Mouse (Mus musculus) MEL (cell line): ENCODE measurements around the gene Tom1l2. TPM values are rescaled to one million over a fixed set of nuclear protein-coding genes. Genes with fewer than 3 reads are reported as not detected.

Source experiments
- DNase-seq: peaks from one replicate; pipeline ENCODE4 v3.0.0; 2011; ENCODE audit warnings: low read depth, low spot score
- H3K27ac ChIP-seq: 2 replicates; pipeline ENCODE4 v1.5.1; 2012; ENCODE audit warnings: low read depth, mild to moderate bottlenecking, control low read depth, low read length, moderate library complexity; ENCODE audit not compliant: control insufficient read depth
- H3K27me3 ChIP-seq, 2 experiments: fragments of 150-350 bp in 1 of 2; sonication (generic) in 1 of 2; 2 replicates each; pipeline ENCODE4 v1.6.1; 2012; ENCODE audit warnings: low read length in 2 of 2, mild to moderate bottlenecking in 2 of 2, improper control_type of control experiment in 1 of 2, moderate library complexity in 1 of 2; ENCODE audit not compliant: insufficient read depth in 2 of 2, control insufficient read depth in 1 of 2
- H3K36me3 ChIP-seq, 2 experiments: 2 replicates each; pipeline ENCODE4 v1.6.1; 2012 to 2014; ENCODE audit warnings: low read length in 2 of 2, improper control_type of control experiment in 1 of 2, inconsistent platforms in 1 of 2, mild to moderate bottlenecking in 1 of 2; ENCODE audit not compliant: insufficient read depth in 2 of 2, control insufficient read depth in 1 of 2
- H3K4me1 ChIP-seq, 2 experiments: fragments of 150-350 bp in 1 of 2; sonication (generic) in 1 of 2; 2 replicates each; pipeline ENCODE4 v1.6.1; 2012; ENCODE audit warnings: low read length in 2 of 2, improper control_type of control experiment in 1 of 2, mild to moderate bottlenecking in 1 of 2; ENCODE audit not compliant: insufficient read depth in 2 of 2, control insufficient read depth in 1 of 2
- H3K4me3 ChIP-seq, 2 experiments: fragments of 150-350 bp in 1 of 2; sonication (generic) in 1 of 2; 2 replicates each; pipeline ENCODE4 v1.5.1; 2012; ENCODE audit warnings: low read depth in 2 of 2, low read length in 2 of 2, mild to moderate bottlenecking in 2 of 2, moderate library complexity in 2 of 2, control low read depth in 1 of 2, improper control_type of control experiment in 1 of 2; ENCODE audit not compliant: control insufficient read depth in 1 of 2, insufficient read depth in 1 of 2
- H3K79me2 ChIP-seq: 2 replicates; pipeline ENCODE4 v1.6.1; 2012; ENCODE audit warnings: mild to moderate bottlenecking, low read length, moderate library complexity; ENCODE audit not compliant: control insufficient read depth, poor library complexity, insufficient read depth
- H3K9ac ChIP-seq: 2 replicates; pipeline ENCODE4 v1.6.1; 2012; ENCODE audit warnings: low read depth, mild to moderate bottlenecking, control low read depth, low read length, moderate library complexity; ENCODE audit not compliant: control insufficient read depth, poor library complexity, severe bottlenecking
- H3K9me3 ChIP-seq: fragments of 150-350 bp; sonication (generic); replicated peaks from 2 replicates; pipeline ENCODE4 v1.6.1; 2012; ENCODE audit warnings: mild to moderate bottlenecking, low read length, improper control_type of control experiment, moderate library complexity; ENCODE audit not compliant: insufficient read depth
- BHLHE40 ChIP-seq: IDR thresholded peaks from 2 replicates; pipeline ENCODE4 v1.6.1; 2012; ENCODE audit warnings: low read depth, mild to moderate bottlenecking, inconsistent platforms, low read length, improper control_type of control experiment, borderline replicate concordance
- CHD1 ChIP-seq: IDR thresholded peaks from 2 replicates; pipeline ENCODE4 v1.6.1; 2012; ENCODE audit warnings: low read depth, mild to moderate bottlenecking, inconsistent platforms, low read length, improper control_type of control experiment
- CHD2 ChIP-seq: IDR thresholded peaks from 2 replicates; pipeline ENCODE4 v1.6.1; 2011; ENCODE audit warnings: low read length, improper control_type of control experiment
- CTCF ChIP-seq, 3 experiments: IDR thresholded peaks in 2 of 3; conservative IDR thresholded peaks in 1 of 3; 2 replicates each; pipeline ENCODE4 v1.5.1; 2011 to 2012; ENCODE audit warnings: low read length in 3 of 3, low read depth in 2 of 3, mild to moderate bottlenecking in 2 of 3, improper control_type of control experiment in 1 of 3, inconsistent platforms in 1 of 3, mixed read lengths in 1 of 3, moderate library complexity in 1 of 3; ENCODE audit not compliant: control insufficient read depth in 1 of 3, insufficient read depth in 1 of 3, poor library complexity in 1 of 3, severe bottlenecking in 1 of 3
- E2F4 ChIP-seq: IDR thresholded peaks from 2 replicates; pipeline ENCODE4 v1.6.1; 2011; ENCODE audit warnings: low read depth, low read length, improper control_type of control experiment, borderline replicate concordance
- ELF1 ChIP-seq: IDR thresholded peaks from 2 replicates; pipeline ENCODE4 v1.6.1; 2014; ENCODE audit warnings: low read depth, mild to moderate bottlenecking, inconsistent platforms, low read length, improper control_type of control experiment, moderate library complexity
- EP300 ChIP-seq, 2 experiments: IDR thresholded peaks; 2 replicates each; pipeline ENCODE4 v1.6.1; 2011; ENCODE audit warnings: improper control_type of control experiment in 2 of 2, low read length in 2 of 2, low read depth in 1 of 2, mild to moderate bottlenecking in 1 of 2
- ETS1 ChIP-seq: IDR thresholded peaks from 2 replicates; pipeline ENCODE4 v1.6.1; 2012; ENCODE audit warnings: low read depth, mild to moderate bottlenecking, inconsistent platforms, low read length, improper control_type of control experiment, moderate library complexity
- GABPA ChIP-seq: IDR thresholded peaks from 2 replicates; pipeline ENCODE4 v1.6.1; 2012; ENCODE audit warnings: low read depth, mild to moderate bottlenecking, inconsistent platforms, low read length, improper control_type of control experiment, moderate library complexity
- GATA1 ChIP-seq: IDR thresholded peaks from 2 replicates; pipeline ENCODE4 v1.6.1; 2011; ENCODE audit warnings: low read depth, low read length, improper control_type of control experiment
- HCFC1 ChIP-seq: IDR thresholded peaks from 2 replicates; pipeline ENCODE4 v1.6.1; 2012; ENCODE audit warnings: low read depth, mild to moderate bottlenecking, inconsistent platforms, low read length, improper control_type of control experiment, moderate library complexity
- JUND ChIP-seq: IDR thresholded peaks from 2 replicates; pipeline ENCODE4 v1.6.1; 2011; ENCODE audit warnings: low read depth, mild to moderate bottlenecking, improper control_type of control experiment, low read length
- KAT2A ChIP-seq: conservative IDR thresholded peaks from 2 replicates; pipeline ENCODE4 v1.6.1; 2012; ENCODE audit warnings: low read depth, low read length, improper control_type of control experiment, inconsistent platforms
- MAFK ChIP-seq: IDR thresholded peaks from 2 replicates; pipeline ENCODE4 v1.6.1; 2011; ENCODE audit warnings: low read depth, mild to moderate bottlenecking, low read length, improper control_type of control experiment, borderline replicate concordance
- MAZ ChIP-seq: IDR thresholded peaks from 2 replicates; pipeline ENCODE4 v1.6.1; 2012; ENCODE audit warnings: low read depth, mild to moderate bottlenecking, inconsistent platforms, low read length, improper control_type of control experiment
- MEF2A ChIP-seq: IDR thresholded peaks from 2 replicates; pipeline ENCODE4 v1.6.1; 2014; ENCODE audit warnings: low read depth, mild to moderate bottlenecking, inconsistent platforms, low read length, improper control_type of control experiment; ENCODE audit not compliant: poor library complexity, insufficient replicate concordance, severe bottlenecking; ENCODE audit errors: extremely low read depth
- MXI1 ChIP-seq: IDR thresholded peaks from 2 replicates; pipeline ENCODE4 v1.6.1; 2011; ENCODE audit warnings: mild to moderate bottlenecking, low read depth, low read length, improper control_type of control experiment
- MYB ChIP-seq: IDR thresholded peaks from 2 replicates; pipeline ENCODE4 v1.6.1; 2011; ENCODE audit warnings: mild to moderate bottlenecking, low read depth, low read length, improper control_type of control experiment
- MYC ChIP-seq: IDR thresholded peaks from 2 replicates; pipeline ENCODE4 v1.6.1; 2011; ENCODE audit warnings: low read depth, mild to moderate bottlenecking, low read length, improper control_type of control experiment, moderate library complexity
- NELFE ChIP-seq: IDR thresholded peaks from 2 replicates; pipeline ENCODE4 v1.6.1; 2011; ENCODE audit warnings: low read depth, low read length, improper control_type of control experiment
- NRF1 ChIP-seq: IDR thresholded peaks from 2 replicates; pipeline ENCODE4 v1.6.1; 2014; ENCODE audit warnings: low read depth, mild to moderate bottlenecking, inconsistent platforms, low read length, improper control_type of control experiment, moderate library complexity; ENCODE audit not compliant: poor library complexity, insufficient read depth, severe bottlenecking
- POLR2A ChIP-seq, 2 experiments: IDR thresholded peaks; 2 replicates each; pipeline ENCODE4 v1.6.1; 2011 to 2012; ENCODE audit warnings: low read length in 2 of 2, mild to moderate bottlenecking in 2 of 2, control low read depth in 1 of 2, improper control_type of control experiment in 1 of 2, low read depth in 1 of 2, moderate library complexity in 1 of 2; ENCODE audit not compliant: control insufficient read depth in 1 of 2, insufficient read depth in 1 of 2, poor library complexity in 1 of 2
- POLR2AphosphoS2 ChIP-seq: IDR thresholded peaks from 2 replicates; pipeline ENCODE4 v1.6.1; 2011; ENCODE audit warnings: low read length, improper control_type of control experiment
- RAD21 ChIP-seq: IDR thresholded peaks from 2 replicates; pipeline ENCODE4 v1.6.1; 2011; ENCODE audit warnings: mild to moderate bottlenecking, low read depth, low read length, improper control_type of control experiment
- RCOR1 ChIP-seq: IDR thresholded peaks from 2 replicates; pipeline ENCODE4 v1.6.1; 2012; ENCODE audit warnings: low read depth, mild to moderate bottlenecking, inconsistent platforms, low read length, improper control_type of control experiment
- SIN3A ChIP-seq: IDR thresholded peaks from 2 replicates; pipeline ENCODE4 v1.6.1; 2012; ENCODE audit warnings: low read length, improper control_type of control experiment, inconsistent platforms
- SMC3 ChIP-seq: IDR thresholded peaks from 2 replicates; pipeline ENCODE4 v1.6.1; 2011; ENCODE audit warnings: low read depth, low read length, improper control_type of control experiment
- TAL1 ChIP-seq: IDR thresholded peaks from 2 replicates; pipeline ENCODE4 v1.6.1; 2012; ENCODE audit warnings: mild to moderate bottlenecking, inconsistent platforms, low read length, moderate library complexity, mixed read lengths
- TBP ChIP-seq: IDR thresholded peaks from 2 replicates; pipeline ENCODE4 v1.8.0; 2011; ENCODE audit warnings: low read depth, low read length, improper control_type of control experiment
- USF1 ChIP-seq: IDR thresholded peaks from 2 replicates; pipeline ENCODE4 v1.6.1; 2014; ENCODE audit warnings: low read depth, mild to moderate bottlenecking, inconsistent platforms, low read length, improper control_type of control experiment, moderate library complexity
- USF2 ChIP-seq, 2 experiments: IDR thresholded peaks; 2 replicates each; pipeline ENCODE4 v1.6.1; 2011 to 2012; ENCODE audit warnings: improper control_type of control experiment in 2 of 2, low read length in 2 of 2, borderline replicate concordance in 1 of 2, inconsistent platforms in 1 of 2, low read depth in 1 of 2, mild to moderate bottlenecking in 1 of 2; ENCODE audit not compliant: insufficient read depth in 1 of 2
- ZKSCAN1 ChIP-seq: IDR thresholded peaks from 2 replicates; pipeline ENCODE4 v1.6.1; 2012; ENCODE audit warnings: low read depth, mild to moderate bottlenecking, inconsistent platforms, low read length, improper control_type of control experiment, moderate library complexity
- ZMIZ1 ChIP-seq: IDR thresholded peaks from 2 replicates; pipeline ENCODE4 v1.6.1; 2012; ENCODE audit warnings: low read depth, mild to moderate bottlenecking, inconsistent platforms, low read length, improper control_type of control experiment, moderate library complexity
- ZNF384 ChIP-seq: IDR thresholded peaks from 2 replicates; pipeline ENCODE4 v1.6.1; 2012; ENCODE audit warnings: low read depth, mild to moderate bottlenecking, inconsistent platforms, low read length, improper control_type of control experiment
- polyA plus RNA-seq, 2 experiments: library from polyadenylated mRNA; stranded (reverse) in 1 of 2; unstranded in 1 of 2; fragments of >175 nt in 1 of 2; fragments of >200 nt in 1 of 2; gene quantifications; 2 replicates each; pipeline versions ENCODE4 v1.2.1 to v1.2.4; 2012; ENCODE audit warnings: low replicate concordance in 2 of 2, low read depth in 1 of 2; ENCODE audit not compliant: insufficient read length in 2 of 2, insufficient read depth in 1 of 2, missing spikeins in 1 of 2
- total RNA-seq: library from RNA; depleted of rRNA; stranded (reverse); fragments of 300-350 nt; gene quantifications from 2 replicates; pipeline ENCODE4 v1.2.3, GENCODE M21; 2012; rRNA removed

Gene Tom1l2
- total RNA-seq (6.6 and 6.8 TPM in 2 replicates), polyA plus RNA-seq (10 to 100 TPM in 1 of 2 experiments, not detected in 1; 12.2 TPM)

- Histone ChIP-seq H3K79me2 (peaks cover 4% of the 10 kb centered on the region; the same call in 1 of the 2 replicates), H3K9me3 (no peaks in the 10 kb centered on the region), H3K9ac (peak within 1 kb of the TSS; percentile 78), H3K27ac (peak within 1 kb of the TSS; percentile 13; the same call in 1 of the 2 replicates), H3K36me3 (peaks cover 0 to 11% of the 10 kb centered on the region in 2 experiments; a peak in 2 of 4 replicates), H3K4me1 (peaks cover 0 to 14% of the 10 kb centered on the region in 2 experiments; a peak in 2 of 4 replicates), H3K27me3 (no peaks in the 10 kb centered on the region), H3K4me3 (peak within 1 kb of the TSS; percentile 61 to 85)
- peak; percentile 100 for DNase-seq
- TF ChIP-seq SMC3 (no peak), NELFE (peak; percentile 53; the same call in 1 of the 2 replicates), SIN3A (peak; percentile 100), MYB (no peak), MAFK (no peak), ZMIZ1 (0 out of 2 replicates have a peak, but pooled peaks have one; percentile 46), EP300 (IDR thresholded peaks at IDR 0.05; ENCODE audit: low read depth in 1 of 2, low read length in 2 of 2) (0 out of 4 replicates have a peak, but pooled peaks of 1 of the 2 experiments have one; percentile 10), MEF2A (0 out of 2 replicates have a peak, but pooled peaks have one; percentile 33), GATA1 (peak; percentile 56; the same call in 1 of the 2 replicates), GABPA (no peak), JUND (no peak), NRF1 (no peak), CTCF (IDR thresholded peaks at IDR 0.05 in 2 of 3, conservative IDR thresholded peaks at IDR 0.05 in 1 of 3; ENCODE audit: control insufficient read depth in 1 of 3, insufficient read depth in 1 of 3, low read depth in 2 of 3, low read length in 3 of 3, poor library complexity in 1 of 3, severe bottlenecking in 1 of 3) (no peak), TBP (peak; percentile 42), ETS1 (peak; percentile 40; the same call in 1 of the 2 replicates), MXI1 (peak; percentile 94), USF1 (peak; percentile 99), TAL1 (no peak), ZKSCAN1 (no peak), RCOR1 (no peak), CHD2 (peak; percentile 95), USF2 (IDR thresholded peaks at IDR 0.05; ENCODE audit: borderline replicate concordance in 1 of 2, insufficient read depth in 1 of 2, low read depth in 1 of 2, low read length in 2 of 2) (peak; percentile 92 to 97), E2F4 (no peak), POLR2A (IDR thresholded peaks at IDR 0.05; ENCODE audit: control insufficient read depth in 1 of 2, insufficient read depth in 1 of 2, low read depth in 1 of 2, low read length in 2 of 2, poor library complexity in 1 of 2) (peak; percentile 71 to 76), RAD21 (no peak), MYC (peak; percentile 83), CHD1 (no peak), HCFC1 (peak; percentile 97), ELF1 (peak; percentile 84), POLR2AphosphoS2 (no peak), KAT2A (peak; percentile 89), BHLHE40 (peak; percentile 97), MAZ (peak; percentile 80; the same call in 1 of the 2 replicates), ZNF384 (no peak)
Observed at GRCm38 (mm10) chr11:60352559-60353411, at the start of gene Tom1l2, which contains the start of gene Drc3. TSS of gene Tom1l2 (minus strand) at chr11:60352905. TSS of gene Drc3 (plus strand) at chr11:60353329.
